Mouse (Mus musculus): Measurements from ENCODE around the gene C130050O18Rik. TPM values are rescaled to one million over a fixed set of nuclear protein-coding genes. Genes with fewer than 3 reads are reported as not detected.

The C130050O18Rik gene
- polyA plus RNA-seq, 1 experiment from 2014 or later = 0.20 TPM

DNA sequence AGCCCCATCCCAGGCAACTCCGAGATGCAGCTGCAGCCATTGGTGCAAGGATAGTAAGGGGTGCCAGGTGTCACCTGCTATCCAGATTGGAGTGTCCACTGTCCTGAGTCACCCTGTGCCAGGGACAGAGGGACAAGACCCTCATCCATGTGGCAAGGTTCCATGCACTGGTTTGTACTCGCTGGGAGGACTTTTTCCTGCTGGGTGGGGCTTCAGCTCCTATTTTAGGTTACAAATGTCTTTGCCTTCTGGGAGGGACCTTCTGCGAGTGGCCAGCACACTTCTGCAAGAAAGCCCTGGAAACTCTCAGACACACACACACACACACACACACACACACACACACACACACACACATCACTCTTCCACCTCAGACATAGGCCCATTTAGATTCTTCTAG, 873 bp downstream of the C130050O18Rik start:
- H3K27me3 ChIP-seq = no peaks in the 10 kb centered on the region
- H3K9me3 ChIP-seq = no peaks in the 10 kb centered on the region
- no peak for ATAC-seq (replicated peaks)
- 85% methylated on average over 3 of the region's 3 CpGs for WGBS
- H3K9ac ChIP-seq (replicated peaks) = no peak overlapping the region
- no peak overlapping the region for H3K4me2 ChIP-seq (replicated peaks)
- H3K36me3 ChIP-seq = no peaks in the 10 kb centered on the region
- H3K27ac ChIP-seq (replicated peaks) = no peak overlapping the region
- H3K4me1 ChIP-seq = no peaks in the 10 kb centered on the region
- no peak overlapping the region for H3K4me3 ChIP-seq

DNA sequence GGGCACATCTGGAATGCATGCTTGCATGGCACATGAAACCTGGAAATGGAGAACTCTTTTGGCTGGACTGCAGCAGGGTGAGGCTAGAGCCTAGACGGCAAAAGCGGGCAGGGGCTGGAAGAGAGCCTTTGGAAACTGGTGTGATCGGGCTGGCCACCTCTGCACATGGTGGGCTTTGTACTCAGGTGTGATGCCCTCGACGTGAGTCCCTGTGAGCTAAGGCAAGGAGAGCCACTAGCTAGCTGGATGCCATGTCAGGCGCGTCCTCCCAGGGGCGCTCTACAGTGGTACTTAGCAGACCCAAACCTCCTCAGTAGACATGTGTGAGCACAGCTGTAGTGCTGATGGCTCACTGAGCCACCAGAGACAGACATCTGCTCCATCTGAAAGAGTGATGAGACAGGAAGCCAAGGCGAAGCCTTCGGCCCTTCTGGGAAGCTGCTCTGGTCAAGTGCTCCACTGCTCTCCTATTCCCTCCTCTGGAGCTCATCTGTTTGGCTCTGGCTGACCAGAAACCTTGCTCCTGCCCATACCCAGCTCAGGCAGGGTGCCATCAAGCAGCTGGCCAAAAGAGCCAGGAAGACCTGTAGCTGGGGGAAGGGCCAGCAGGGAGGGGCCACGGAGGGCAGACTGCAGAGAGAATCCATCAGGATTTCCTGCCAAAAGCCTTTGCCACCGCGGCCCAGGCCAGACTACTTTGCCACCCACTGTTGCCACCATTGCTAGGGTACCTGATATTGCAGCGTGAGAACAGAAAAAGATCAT, 2.2 kb downstream of the C130050O18Rik start:
- 88% methylated on average over 14 of the region's 14 CpGs for WGBS
- Histone ChIP-seq H3K4me1 (no peaks in the 10 kb centered on the region), H3K27ac (replicated peaks) (no peak overlapping the region)

GRCm38 (mm10) chr5:139408511-139408910, 3.4 kb downstream of the C130050O18Rik start:
- no peak for ATAC-seq (replicated peaks)
- 84% methylated on average over 7 of the region's 7 CpGs for WGBS

More for the DNA sequence above, 2.2 kb downstream of the C130050O18Rik start:
- H3K36me3 ChIP-seq = no peaks in the 10 kb centered on the region
- ATAC-seq (replicated peaks) = no peak
- H3K27me3 ChIP-seq = no peaks in the 10 kb centered on the region
- H3K4me2 ChIP-seq (replicated peaks) = no peak overlapping the region
- no peak overlapping the region for H3K9ac ChIP-seq (replicated peaks)
- no peak overlapping the region for H3K4me3 ChIP-seq
- no peaks in the 10 kb centered on the region for H3K9me3 ChIP-seq

GRCm38 (mm10) chr5:139409412-139409811, 4.3 kb downstream of the C130050O18Rik start:
- no peak overlapping the region for H3K9ac ChIP-seq (replicated peaks)
- no peaks in the 10 kb centered on the region for H3K27me3 ChIP-seq
- H3K4me1 ChIP-seq = no peaks in the 10 kb centered on the region
- no peaks in the 10 kb centered on the region for H3K9me3 ChIP-seq
- ATAC-seq (replicated peaks) = no peak
- no peak overlapping the region for H3K4me3 ChIP-seq
- no peak overlapping the region for H3K27ac ChIP-seq (replicated peaks)
- WGBS = 80% methylated on average over 12 of the region's 12 CpGs
- H3K4me2 ChIP-seq (replicated peaks) = no peak overlapping the region
- H3K36me3 ChIP-seq = no peaks in the 10 kb centered on the region

More at GRCm38 (mm10) chr5:139408511-139408910, 3.4 kb downstream of the C130050O18Rik start:
- H3K4me3 ChIP-seq = no peak overlapping the region
- no peaks in the 10 kb centered on the region for H3K9me3 ChIP-seq
- H3K9ac ChIP-seq (replicated peaks) = no peak overlapping the region
- no peak overlapping the region for H3K27ac ChIP-seq (replicated peaks)
- H3K36me3 ChIP-seq = no peaks in the 10 kb centered on the region
- H3K4me1 ChIP-seq = no peaks in the 10 kb centered on the region
- no peaks in the 10 kb centered on the region for H3K27me3 ChIP-seq
- H3K4me2 ChIP-seq (replicated peaks) = no peak overlapping the region

DNA sequence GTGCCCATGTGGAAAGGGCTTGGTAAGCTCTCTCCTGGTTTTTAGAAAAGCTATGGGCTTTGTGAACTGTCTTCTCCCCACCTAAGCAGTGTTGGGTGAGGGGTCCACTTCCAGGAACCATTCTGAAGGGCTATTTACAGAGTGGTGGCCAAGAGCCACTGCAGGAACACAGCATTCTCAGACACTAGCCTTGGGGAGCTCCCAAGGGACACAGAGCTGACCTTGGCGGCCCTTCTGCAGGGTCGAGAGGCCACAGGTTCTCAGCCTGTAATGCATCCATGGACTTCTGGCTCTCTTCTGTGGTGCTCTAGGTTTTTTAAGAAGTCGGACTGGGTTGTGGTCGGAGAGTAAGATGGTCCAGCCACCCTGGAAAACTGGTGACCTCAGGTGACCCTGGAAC, 5.0 kb downstream of the C130050O18Rik start:
- H3K9ac ChIP-seq (replicated peaks) = no peak overlapping the region
- H3K27me3 ChIP-seq = no peaks in the 10 kb centered on the region
- no peaks in the 10 kb centered on the region for H3K9me3 ChIP-seq
- H3K4me1 ChIP-seq = no peaks in the 10 kb centered on the region
- H3K27ac ChIP-seq (replicated peaks) = no peak overlapping the region
- ATAC-seq (replicated peaks) = no peak
- H3K4me2 ChIP-seq (replicated peaks) = no peak overlapping the region
- 92% methylated on average over 4 of the region's 4 CpGs for WGBS
- H3K4me3 ChIP-seq = no peak overlapping the region
- H3K36me3 ChIP-seq = no peaks in the 10 kb centered on the region

- no peaks in the 10 kb centered on the region for H3K9me3 ChIP-seq
- no peaks in the 10 kb centered on the region for H3K36me3 ChIP-seq
- no peaks in the 10 kb centered on the region for H3K4me1 ChIP-seq
- no peak overlapping the region for H3K9ac ChIP-seq (replicated peaks)
- no peak overlapping the region for H3K27ac ChIP-seq (replicated peaks)
- no peak for ATAC-seq (replicated peaks)
- H3K4me3 ChIP-seq = no peak overlapping the region
- no peaks in the 10 kb centered on the region for H3K27me3 ChIP-seq
- WGBS = 91% methylated on average over 6 of the region's 6 CpGs
- no peak overlapping the region for H3K4me2 ChIP-seq (replicated peaks)
Observed at GRCm38 (mm10) chr5:139411117-139411516, 6.0 kb downstream of the C130050O18Rik start.

GRCm38 (mm10) chr5:139411665-139412314, 6.7 kb downstream of the C130050O18Rik start:
- Histone ChIP-seq H3K36me3 (no peaks in the 10 kb centered on the region), H3K4me2 (replicated peaks) (no peak overlapping the region), H3K27me3 (no peaks in the 10 kb centered on the region), H3K9me3 (no peaks in the 10 kb centered on the region), H3K27ac (replicated peaks) (no peak overlapping the region), H3K4me1 (no peaks in the 10 kb centered on the region), H3K9ac (replicated peaks) (no peak overlapping the region), H3K4me3 (no peak overlapping the region)
- WGBS = 82% methylated on average over 15 of the region's 15 CpGs
- no peak for ATAC-seq (replicated peaks)

GRCm38 (mm10) chr5:139413545-139413944, 8.5 kb downstream of the C130050O18Rik start:
- 86% methylated on average over 4 of the region's 4 CpGs for WGBS
- Histone ChIP-seq H3K4me3 (no peak overlapping the region), H3K4me2 (replicated peaks) (no peak overlapping the region), H3K9ac (replicated peaks) (no peak overlapping the region), H3K27ac (replicated peaks) (no peak overlapping the region), H3K27me3 (no peaks in the 10 kb centered on the region), H3K4me1 (peaks cover 5% of the 10 kb centered on the region), H3K9me3 (no peaks in the 10 kb centered on the region), H3K36me3 (no peaks in the 10 kb centered on the region)
- ATAC-seq (replicated peaks) = no peak

DNA sequence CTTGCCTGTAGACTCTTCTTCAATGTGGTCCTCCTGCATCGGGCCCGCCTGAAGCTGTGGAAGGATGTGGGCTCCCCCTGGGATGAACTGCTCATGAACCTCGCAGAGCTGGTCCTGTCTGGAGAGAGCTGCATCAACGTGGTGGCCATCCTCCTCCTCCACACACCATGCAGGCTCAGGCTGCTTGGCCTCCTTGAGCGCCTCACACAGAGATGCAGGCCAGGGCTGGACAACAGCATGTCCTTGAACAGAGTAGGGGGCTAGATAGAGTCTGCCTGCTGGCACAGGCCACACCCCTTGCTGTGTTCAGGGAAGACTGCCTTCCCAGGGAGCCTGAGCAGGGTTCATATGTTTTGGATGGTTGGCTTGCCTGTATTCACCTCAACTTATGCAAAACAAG, 9.9 kb downstream of the C130050O18Rik start:
- 94% methylated on average over 5 of the region's 5 CpGs for WGBS
- H3K4me3 ChIP-seq = no peak overlapping the region
- ATAC-seq (replicated peaks) = no peak
- no peak overlapping the region for H3K9ac ChIP-seq (replicated peaks)
- H3K27ac ChIP-seq (replicated peaks) = no peak overlapping the region
- H3K27me3 ChIP-seq = no peaks in the 10 kb centered on the region
- H3K36me3 ChIP-seq = no peaks in the 10 kb centered on the region
- H3K4me2 ChIP-seq (replicated peaks) = no peak overlapping the region
- H3K4me1 ChIP-seq = peaks cover 15% of the 10 kb centered on the region
- no peaks in the 10 kb centered on the region for H3K9me3 ChIP-seq

DNA sequence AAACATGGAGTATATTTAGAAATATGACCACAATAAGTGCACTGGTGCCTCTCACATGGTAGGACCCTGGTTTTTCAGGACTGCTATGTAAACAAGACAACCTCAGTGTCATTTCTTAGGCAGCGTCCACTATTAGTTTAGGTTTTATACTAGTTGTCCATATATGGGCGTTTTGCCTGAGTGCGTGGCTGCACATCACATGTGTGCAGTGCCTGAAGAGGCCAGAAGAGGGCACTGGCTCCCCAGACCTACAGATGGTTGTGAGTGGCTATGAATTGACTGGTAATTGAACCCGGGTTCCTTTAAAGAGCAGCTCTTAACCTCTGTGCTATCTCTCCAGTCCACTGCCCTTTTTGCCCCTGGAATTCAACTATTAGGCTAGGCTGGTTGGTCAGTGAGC, 11.9 kb downstream of the C130050O18Rik start:
- Histone ChIP-seq H3K9me3 (no peaks in the 10 kb centered on the region), H3K9ac (replicated peaks) (no peak overlapping the region), H3K27ac (replicated peaks) (no peak overlapping the region), H3K4me1 (peaks cover 23% of the 10 kb centered on the region), H3K36me3 (no peaks in the 10 kb centered on the region), H3K4me2 (replicated peaks) (no peak overlapping the region), H3K4me3 (no peak overlapping the region), H3K27me3 (no peaks in the 10 kb centered on the region)
- WGBS = 94% methylated on average over 4 of the region's 4 CpGs
- ATAC-seq (replicated peaks) = no peak

DNA sequence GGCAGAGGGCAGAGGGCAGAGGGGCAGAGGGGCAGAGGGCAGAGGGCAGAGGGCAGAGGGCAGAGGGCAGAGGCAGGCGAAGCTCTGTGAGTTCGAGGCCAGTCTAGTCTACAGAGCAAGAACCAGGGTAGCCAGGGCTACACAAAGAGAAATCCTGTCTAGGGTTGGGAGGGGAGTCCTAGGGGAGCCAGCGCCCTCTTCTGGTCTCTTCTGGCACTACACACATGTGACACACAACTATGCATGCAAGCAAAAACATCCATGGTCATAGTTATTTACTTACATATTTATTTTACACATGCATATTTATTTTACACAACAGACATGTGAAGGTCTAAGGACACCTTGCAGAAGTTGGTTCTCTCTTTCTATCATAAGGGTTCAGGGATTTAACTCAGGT, 12.4 kb downstream of the C130050O18Rik start:
- H3K4me3 ChIP-seq = no peak overlapping the region
- H3K36me3 ChIP-seq = no peaks in the 10 kb centered on the region
- H3K27ac ChIP-seq (replicated peaks) = no peak overlapping the region
- H3K4me1 ChIP-seq = peaks cover 29% of the 10 kb centered on the region
- WGBS = 88% methylated on average over 3 of the region's 3 CpGs
- H3K9me3 ChIP-seq = no peaks in the 10 kb centered on the region
- H3K27me3 ChIP-seq = no peaks in the 10 kb centered on the region
- ATAC-seq (replicated peaks) = no peak
- H3K9ac ChIP-seq (replicated peaks) = no peak overlapping the region
- H3K4me2 ChIP-seq (replicated peaks) = no peak overlapping the region

- WGBS = 45% methylated on average over 2 of the region's 2 CpGs
- Histone ChIP-seq H3K9ac (replicated peaks) (no peak overlapping the region), H3K36me3 (no peaks in the 10 kb centered on the region), H3K27ac (replicated peaks) (peak overlapping the region; percentile 65), H3K27me3 (no peaks in the 10 kb centered on the region), H3K4me3 (no peak overlapping the region), H3K4me2 (replicated peaks) (no peak overlapping the region), H3K4me1 (peaks cover 35% of the 10 kb centered on the region), H3K9me3 (no peaks in the 10 kb centered on the region)
- no peak for ATAC-seq (replicated peaks)
Observed at GRCm38 (mm10) chr5:139418110-139418509, 13.0 kb downstream of the C130050O18Rik start.

Measured in forebrain, embryonic 15.5 days (tissue).